Mouse (Mus musculus) liver, adult 2 months (tissue): ENCODE data around the gene Atxn7l1. TPM values are rescaled to one million over a fixed set of nuclear protein-coding genes. Genes with fewer than 3 reads are reported as not detected.

Experiments used
- DNase-seq: peaks from one replicate; pipeline ENCODE4 v3.0.0-alpha.2; 2011; ENCODE audit warnings: low read depth, low spot score; ENCODE audit errors: extremely low read depth
- H3K27ac ChIP-seq: fragments of 200-500 bp; replicated peaks from 2 replicates; pipeline ENCODE4 v1.5.1; 2012; ENCODE audit warnings: low read depth, mild to moderate bottlenecking, control low read depth, inconsistent platforms, low read length; ENCODE audit not compliant: insufficient read depth
- H3K27me3 ChIP-seq: fragments of 200-500 bp; 2 replicates; pipeline ENCODE4 v1.6.1; 2012; ENCODE audit warnings: mild to moderate bottlenecking, moderate library complexity, low read length, inconsistent platforms; ENCODE audit not compliant: control insufficient read depth, insufficient read depth
- H3K36me3 ChIP-seq: fragments of 200-500 bp; 2 replicates; pipeline ENCODE4 v1.6.1; 2012; ENCODE audit warnings: low read length, inconsistent platforms; ENCODE audit not compliant: control insufficient read depth, insufficient read depth
- H3K4me1 ChIP-seq: fragments of 200-500 bp; 2 replicates; pipeline ENCODE4 v1.6.1; 2011; ENCODE audit warnings: low read length; ENCODE audit not compliant: control insufficient read depth, insufficient read depth
- H3K4me3 ChIP-seq: fragments of 200-500 bp; 2 replicates; pipeline ENCODE4 v1.5.1; 2011; ENCODE audit warnings: low read depth, mild to moderate bottlenecking, control low read depth, low read length, moderate library complexity; ENCODE audit not compliant: insufficient read depth
- H3K79me2 ChIP-seq: fragments of 200-500 bp; 2 replicates; pipeline ENCODE4 v1.6.1; 2012; ENCODE audit warnings: inconsistent platforms, mild to moderate bottlenecking, low read length, moderate library complexity; ENCODE audit not compliant: control insufficient read depth, insufficient read depth
- H3K9ac ChIP-seq: fragments of 200-500 bp; 2 replicates; pipeline ENCODE4 v1.6.1; 2012; ENCODE audit warnings: low read depth, mild to moderate bottlenecking, control low read depth, inconsistent platforms, low read length
- CTCF ChIP-seq: fragments of 200-500 bp; IDR thresholded peaks from 2 replicates; pipeline ENCODE4 v1.5.1; 2011; ENCODE audit warnings: low read depth, low read length, control low read depth
- POLR2A ChIP-seq: fragments of 200-500 bp; IDR thresholded peaks from 2 replicates; pipeline ENCODE4 v1.6.1; 2011; ENCODE audit warnings: low read length, control low read depth; ENCODE audit not compliant: insufficient read depth; ENCODE audit errors: extremely low read depth
- WGBS: fragments of 180-500 bp; shearing (Covaris S2); methylation state at CpG from one replicate; pipeline ENCODE4 v1.1.7; 2018; 5-methylcytosine and 5-hydroxymethylcytosine counted together
- polyA plus RNA-seq: library from polyadenylated mRNA; depleted of rRNA; stranded (reverse); fragments of >200 nt; gene quantifications from 2 replicates; pipeline ENCODE4 v1.2.3, GENCODE M21; 2012
- total RNA-seq: library from RNA; depleted of rRNA; stranded (reverse); fragments of >200 nt; gene quantifications from 2 replicates; pipeline ENCODE4 v1.2.3, GENCODE M21; 2014

Gene Atxn7l1
- total and polyA plus RNA-seq, 2 experiments, result 6.1 to 16.2 TPM

DNA sequence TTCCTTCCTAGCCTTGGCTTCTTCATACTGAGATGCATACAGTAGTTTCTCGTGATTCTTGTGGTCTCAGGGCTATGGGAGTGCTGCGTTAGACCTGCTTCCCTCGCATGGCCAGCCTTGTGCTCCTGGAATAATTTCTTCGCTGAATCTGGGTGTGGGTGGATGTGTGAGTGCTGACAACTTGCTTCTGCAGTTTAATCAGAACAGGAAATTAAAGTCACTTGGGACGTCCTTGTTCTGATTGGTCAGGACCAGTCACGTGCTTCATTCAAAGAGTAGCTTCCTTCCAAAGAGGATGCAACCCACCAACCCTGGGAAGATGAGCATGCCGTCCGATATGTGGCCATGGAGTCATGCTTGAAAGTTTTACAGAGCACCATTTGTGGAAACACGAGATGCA, 126.2 kb downstream of the Atxn7l1 start:
- Histone ChIP-seq H3K9ac (no peak overlapping the region), H3K36me3 (no peaks in the 10 kb centered on the region), H3K4me1 (no peaks in the 10 kb centered on the region), H3K79me2 (no peaks in the 10 kb centered on the region), H3K27ac (no peak overlapping the region), H3K4me3 (no peak overlapping the region), H3K27me3 (no peaks in the 10 kb centered on the region)
- 83% methylated on average over 9 of the region's 9 CpGs for WGBS
- DNase-seq, result no peak
- TF ChIP-seq POLR2A (no peak), CTCF (no peak)

DNA sequence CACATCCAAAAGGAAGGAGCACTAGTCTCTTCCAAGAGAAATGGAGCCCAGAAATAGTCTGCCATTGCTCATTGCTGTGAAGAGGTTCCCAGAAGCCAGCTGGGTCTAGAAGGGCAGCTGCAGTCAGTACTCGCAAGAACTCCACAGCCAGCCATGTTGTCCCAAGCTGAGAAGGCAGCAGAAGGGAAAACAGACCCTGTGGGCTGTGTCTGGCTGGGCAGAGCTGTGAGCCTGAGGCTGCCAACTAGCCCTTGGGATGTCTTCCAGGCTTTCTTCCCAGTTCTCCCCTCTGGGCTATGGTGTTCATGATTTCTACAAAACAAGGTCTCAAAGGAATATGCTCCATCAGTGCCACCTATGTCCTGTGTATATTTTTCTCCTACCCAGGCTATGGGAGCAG, 128.5 kb downstream of the Atxn7l1 start:
- no peak overlapping the region for H3K9ac ChIP-seq
- WGBS, result 87% methylated on average over 1 of the region's 1 CpGs
- no peak overlapping the region for H3K27ac ChIP-seq
- no peak overlapping the region for H3K4me3 ChIP-seq
- no peak for TF ChIP-seq POLR2A
- no peak for TF ChIP-seq CTCF
- H3K27me3 ChIP-seq, result no peaks in the 10 kb centered on the region
- no peaks in the 10 kb centered on the region for H3K36me3 ChIP-seq
- no peaks in the 10 kb centered on the region for H3K4me1 ChIP-seq
- H3K79me2 ChIP-seq, result no peaks in the 10 kb centered on the region
- DNase-seq, result no peak

DNA sequence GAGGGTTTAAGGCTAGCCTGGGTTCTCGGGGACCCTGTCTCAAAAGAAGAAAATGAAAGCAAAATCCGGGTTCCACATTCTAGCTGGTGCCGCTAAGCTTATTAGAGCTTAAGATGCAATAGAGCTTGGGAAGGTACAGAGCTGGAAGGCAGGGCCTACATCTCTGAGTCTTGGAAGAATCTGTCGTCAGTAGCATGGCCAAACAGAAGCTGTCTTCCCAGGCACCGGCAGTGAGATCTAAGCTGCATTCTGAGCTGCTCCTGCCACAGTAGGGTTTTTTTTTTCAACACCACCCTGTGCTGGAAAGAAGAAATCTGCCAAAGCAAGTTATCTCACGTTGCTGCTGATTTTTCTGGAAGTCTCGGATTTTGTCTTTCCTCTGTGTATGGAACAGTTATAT, 129.9 kb downstream of the Atxn7l1 start:
- DNase-seq, result no peak
- 85% methylated on average over 7 of the region's 7 CpGs for WGBS
- no peaks in the 10 kb centered on the region for H3K4me1 ChIP-seq
- no peaks in the 10 kb centered on the region for H3K27me3 ChIP-seq
- H3K27ac ChIP-seq, result no peak overlapping the region
- peaks cover 3% of the 10 kb centered on the region; the same call in 1 of the 2 replicates for H3K79me2 ChIP-seq
- TF ChIP-seq POLR2A (no peak), CTCF (no peak)
- H3K36me3 ChIP-seq, result no peaks in the 10 kb centered on the region
- H3K9ac ChIP-seq, result no peak overlapping the region
- no peak overlapping the region for H3K4me3 ChIP-seq

DNA sequence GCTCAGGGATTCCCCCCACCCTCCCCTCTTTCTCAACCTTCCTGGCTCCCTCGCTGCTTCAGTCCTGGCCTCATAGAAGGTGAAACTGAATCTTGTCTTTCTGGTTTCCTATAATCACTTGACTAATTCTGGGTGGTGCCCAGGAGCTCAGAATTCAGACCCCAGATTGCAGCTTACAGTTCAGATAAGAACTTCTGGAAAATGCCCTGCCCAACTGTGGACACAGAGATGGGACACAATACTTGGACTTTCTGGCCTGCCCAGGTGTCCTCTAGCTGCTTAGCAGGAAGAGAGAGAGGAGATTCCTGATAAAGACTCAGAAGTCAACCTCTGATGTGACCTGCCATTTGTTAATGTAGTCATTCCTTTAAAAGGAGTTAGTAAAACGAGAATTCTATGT, 131.7 kb downstream of the Atxn7l1 start:
- no peak for TF ChIP-seq CTCF

DNA sequence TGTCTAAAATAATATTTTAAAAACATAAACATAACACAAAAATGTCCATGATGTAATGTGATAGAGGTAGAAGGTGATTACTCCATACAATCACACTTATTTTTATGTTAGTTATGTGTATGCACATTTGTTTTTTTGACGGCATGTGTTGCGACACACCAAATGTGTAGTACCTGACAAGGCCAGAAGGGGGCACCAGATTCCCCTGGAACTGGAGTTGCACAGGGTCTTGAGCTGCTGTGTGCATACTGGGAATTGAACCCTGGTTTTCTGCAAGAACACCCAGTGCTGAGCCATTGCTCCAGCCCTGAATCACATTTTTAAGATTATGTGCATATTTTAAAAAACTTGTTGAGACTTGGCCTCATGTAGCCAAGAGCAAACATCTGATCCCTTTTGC, 133.3 kb downstream of the Atxn7l1 start:
- H3K9ac ChIP-seq, result no peak overlapping the region
- 7% methylated on average over 2 of the region's 2 CpGs for WGBS
- H3K4me3 ChIP-seq, result no peak overlapping the region
- TF ChIP-seq CTCF (peak; percentile 87), POLR2A (no peak)
- H3K27ac ChIP-seq, result no peak overlapping the region
- DNase-seq, result peak; percentile 34
- no peaks in the 10 kb centered on the region for H3K36me3 ChIP-seq
- H3K4me1 ChIP-seq, result peaks cover 8% of the 10 kb centered on the region
- peaks cover 3% of the 10 kb centered on the region; the same call in 1 of the 2 replicates for H3K79me2 ChIP-seq
- no peaks in the 10 kb centered on the region for H3K27me3 ChIP-seq

More for the DNA sequence above, 131.7 kb downstream of the Atxn7l1 start:
- H3K79me2 ChIP-seq, result peaks cover 3% of the 10 kb centered on the region; the same call in 1 of the 2 replicates
- no peaks in the 10 kb centered on the region for H3K4me1 ChIP-seq
- 64% methylated on average over 2 of the region's 2 CpGs for WGBS
- no peak for DNase-seq
- no peaks in the 10 kb centered on the region for H3K36me3 ChIP-seq
- H3K9ac ChIP-seq, result no peak overlapping the region
- H3K27me3 ChIP-seq, result no peaks in the 10 kb centered on the region
- H3K27ac ChIP-seq, result no peak overlapping the region
- no peak overlapping the region for H3K4me3 ChIP-seq

DNA sequence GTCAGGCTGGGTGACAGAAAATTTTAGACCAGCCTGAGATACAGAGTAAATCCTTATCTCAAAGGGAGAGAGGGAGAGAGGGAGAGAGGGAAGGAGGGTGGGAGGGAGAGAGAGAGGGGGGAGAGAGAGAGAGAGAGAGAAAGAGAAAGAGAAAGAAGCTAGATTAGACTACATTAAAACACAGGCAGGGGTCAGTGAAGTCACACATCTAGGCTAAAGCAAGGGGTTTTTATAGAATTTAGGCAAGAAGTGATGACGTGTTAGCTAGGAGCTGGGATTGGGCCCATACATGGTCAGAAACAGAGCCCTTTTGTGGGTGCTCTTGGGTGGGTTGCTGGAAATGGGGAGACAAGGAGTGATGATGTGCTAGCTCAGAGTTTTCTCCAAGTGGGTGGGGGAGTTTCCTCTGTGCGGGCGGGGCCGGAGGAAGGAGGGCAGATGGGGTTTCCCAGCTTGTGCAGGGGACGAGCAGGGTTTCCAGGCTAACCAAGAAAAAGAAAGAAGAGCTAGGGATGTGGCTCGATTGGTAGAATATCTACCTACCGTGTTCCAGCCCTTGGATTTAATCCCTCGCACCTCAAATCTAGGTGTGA, 136.9 kb downstream of the Atxn7l1 start:
- DNase-seq, result no peak
- TF ChIP-seq POLR2A, result no peak
- TF ChIP-seq CTCF, result no peak
- 76% methylated on average over 8 of the region's 8 CpGs for WGBS

More for the DNA sequence above, 136.9 kb downstream of the Atxn7l1 start:
- peaks cover 13% of the 10 kb centered on the region for H3K4me1 ChIP-seq
- no peak overlapping the region for H3K4me3 ChIP-seq
- peaks cover 3% of the 10 kb centered on the region; the same call in 1 of the 2 replicates for H3K79me2 ChIP-seq
- no peaks in the 10 kb centered on the region for H3K36me3 ChIP-seq
- no peak overlapping the region for H3K27ac ChIP-seq
- H3K27me3 ChIP-seq, result no peaks in the 10 kb centered on the region
- H3K9ac ChIP-seq, result no peak overlapping the region
